Comparison of ENCODE assay signal across 18 mouse cellular contexts in genomic region chr6:36973096-36973495, GRCm38 (mm10).
DNase-seq lines count a peak whose midpoint lies in the region; ATAC-seq lines count a peak whose summit lies in the region.
"Had no signal": no experiment of that assay in that cellular context is flagged by ENCODE, and none has a peak within 500 bp of the region (broad histone marks: within the 10 kb centered on the region; RNA-seq: fewer than 3 reads in every experiment).

No protein-coding gene starts in this region.

- 37% methylated on average over 9 of the region's 9 CpGs for WGBS in heart, embryonic 16.5 days

- no peak overlapping the region for H3K4me3 ChIP-seq in heart, embryonic 16.5 days (ENCODE audit: low read length)
- H3K4me3 ChIP-seq: heart, embryonic 15.5 days; limb, embryonic 15.5 days; liver, embryonic 15.5 days; midbrain, embryonic 10.5 days; neural tube, embryonic 15.5 days had no signal

- no peak overlapping the region for H3K4me2 ChIP-seq in heart, embryonic 16.5 days (ENCODE audit: low read depth, low read length)
- H3K4me2 ChIP-seq: heart, embryonic 15.5 days; hindbrain, embryonic 14.5 days; limb, embryonic 15.5 days; liver, embryonic 15.5 days; neural tube, embryonic 15.5 days had no signal

- DNase-seq in heart, adult 11 months, result no peak
- DNase-seq in kidney, postnatal 4 days, result peak; percentile 16 to 31
- no peak for DNase-seq in kidney, adult 8-10 months
- DNase-seq in 3T3-L1 (ENCODE audit: low read depth, low spot score) (peak; percentile 36), NIH3T3 (ENCODE audit: low read depth) (peak; percentile 72)
- no peak for DNase-seq in left cerebral cortex, postnatal 36 days (ENCODE audit: low spot score in 2 of 2)
- DNase-seq: cerebellum, adult 8-10 months; forebrain, postnatal 0 days; right cerebral cortex, adult 18-20 months had no signal

- no peak for ATAC-seq in heart, embryonic 16.5 days (replicated peaks; ENCODE audit: extremely low read depth, insufficient read depth, low FRiP score)
- ATAC-seq: forebrain, postnatal 0 days; inflammation-experienced regulatory T-cells, adult 6 months; lung, postnatal 0 days had no signal

- no peaks in the 10 kb centered on the region for H3K9me3 ChIP-seq in heart, embryonic 16.5 days (replicated peaks; ENCODE audit: control insufficient read depth, low read length)
- H3K9me3 ChIP-seq: heart, embryonic 15.5 days; limb, embryonic 15.5 days; liver, embryonic 15.5 days; midbrain, embryonic 10.5 days; neural tube, embryonic 15.5 days had no signal

- H3K27ac ChIP-seq in heart, embryonic 16.5 days (ENCODE audit: low read length), result peak overlapping the region; percentile 34
- H3K27ac ChIP-seq: heart, embryonic 15.5 days; hindbrain, embryonic 14.5 days; liver, embryonic 15.5 days; midbrain, embryonic 10.5 days; neural tube, embryonic 15.5 days had no signal

- intact Hi-C loops in left cerebral cortex, postnatal 36 days (cut with DNase I), result no loop called here

- H3K9ac ChIP-seq in heart, embryonic 16.5 days (ENCODE audit: low read length), result no peak overlapping the region
- H3K9ac ChIP-seq: forebrain, postnatal 0 days; heart, embryonic 15.5 days; hindbrain, embryonic 14.5 days; limb, embryonic 15.5 days; liver, embryonic 15.5 days; neural tube, embryonic 15.5 days had no signal

- H3K27me3 ChIP-seq in heart, embryonic 16.5 days (ENCODE audit: control insufficient read depth, insufficient read depth, low read length), result no peaks in the 10 kb centered on the region
- H3K27me3 ChIP-seq: heart, embryonic 15.5 days; limb, embryonic 15.5 days; liver, embryonic 15.5 days; neural tube, embryonic 15.5 days had no signal

- H3K36me3 ChIP-seq in heart, embryonic 16.5 days (ENCODE audit: control insufficient read depth, insufficient read depth), result no peaks in the 10 kb centered on the region
- H3K36me3 ChIP-seq: heart, embryonic 15.5 days; limb, embryonic 15.5 days; liver, embryonic 15.5 days; midbrain, embryonic 10.5 days had no signal

- H3K4me1 ChIP-seq in heart, embryonic 16.5 days (ENCODE audit: control insufficient read depth, insufficient read depth, low read length), result peaks cover 10% of the 10 kb centered on the region
- H3K4me1 ChIP-seq: liver, embryonic 15.5 days; neural tube, embryonic 15.5 days had no signal

Comparison
In these comparisons a context has a peak if more than half of its experiments do, and no peak if none do; other contexts are left out.
1. DNase-seq: peak in kidney, postnatal 4 days (2 of 2), 3T3-L1 (single experiment) and NIH3T3 (single experiment); none in heart, adult 11 months (single experiment), kidney, adult 8-10 months (0 of 2) and left cerebral cortex, postnatal 36 days (0 of 2).